Mouse (Mus musculus): ENCODE results near the gene Ap1ar. TPM values are rescaled to one million over a fixed set of nuclear protein-coding genes. Genes with fewer than 3 reads are reported as not detected.

Ap1ar gene
- total and polyA plus RNA-seq, 2 experiments from 2014 or later = 78.6 to 119 TPM

DNA sequence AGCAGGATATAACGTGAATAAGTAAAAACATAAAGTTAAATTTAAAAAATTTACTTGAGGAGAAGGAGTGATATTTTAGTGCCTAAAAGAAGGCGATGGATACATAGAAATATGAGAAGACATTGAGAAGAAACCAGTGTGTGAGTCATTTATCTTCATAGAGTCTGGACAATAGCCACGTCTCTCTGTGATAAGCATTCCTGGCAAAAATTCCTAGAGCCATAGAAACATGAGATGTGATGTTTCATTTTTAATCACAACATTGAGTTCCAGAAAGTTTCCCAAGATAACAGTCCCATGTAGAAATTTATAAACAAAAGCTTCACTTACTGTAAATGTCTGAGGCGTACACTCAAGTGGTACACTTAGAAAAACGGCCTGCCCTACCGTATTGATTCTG lies 54.4 kb downstream of the Ap1ar start:
- Histone ChIP-seq H3K9ac (replicated peaks; ENCODE audit: low read length, poor library complexity, severe bottlenecking) (no peak overlapping the region), H3K27ac (ENCODE audit: low read depth, low read length) (no peak overlapping the region), H3K27me3 (ENCODE audit: insufficient read depth, low read length) (peaks cover 7% of the 10 kb centered on the region; the same call in 1 of the 2 replicates), H3K4me1 (ENCODE audit: insufficient read depth, low read length) (0 out of 2 replicates have a peak, but pooled peaks cover 3% of the 10 kb centered on the region), H3K4me3 (ENCODE audit: low read depth, low read length) (no peak overlapping the region), H3K4me2 (ENCODE audit: low read depth, low read length, poor library complexity, severe bottlenecking) (no peak overlapping the region), H3K9me3 (ENCODE audit: low read length) (no peaks in the 10 kb centered on the region), H3K36me3 (ENCODE audit: insufficient read depth, low read length) (no peaks in the 10 kb centered on the region)
- ATAC-seq (ENCODE audit: low FRiP score) = no peak
- TF ChIP-seq CTCF (IDR thresholded peaks at IDR 0.05) = no peak
- WGBS = 86% methylated on average over 6 of the region's 6 CpGs
- no peak for DNase-seq (ENCODE audit: low spot score)

DNA sequence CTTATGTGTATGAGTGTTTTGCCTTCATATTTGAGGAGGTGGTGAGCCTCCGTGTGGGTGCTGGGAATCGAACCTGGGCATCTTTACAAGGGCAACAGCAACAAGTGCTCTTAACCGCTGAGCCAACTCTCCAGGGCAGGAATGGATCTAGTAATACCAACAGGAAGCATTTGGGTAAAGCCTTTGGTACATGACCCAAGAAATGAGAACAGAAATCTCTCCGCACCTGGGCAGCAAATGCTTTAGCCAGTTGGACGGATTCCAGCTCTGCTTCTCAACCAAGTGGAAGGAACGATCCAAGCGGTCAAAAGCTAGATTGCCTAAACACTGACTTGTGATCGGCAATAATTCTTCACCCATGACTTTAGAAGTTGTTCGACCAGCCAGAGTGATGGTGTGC lies 56.4 kb downstream of the Ap1ar start:
- Histone ChIP-seq H3K4me3 (ENCODE audit: low read depth, low read length) (no peak overlapping the region), H3K9ac (replicated peaks; ENCODE audit: low read length, poor library complexity, severe bottlenecking) (no peak overlapping the region), H3K27me3 (ENCODE audit: insufficient read depth, low read length) (no peaks in the 10 kb centered on the region; the same call in 1 of the 2 replicates), H3K9me3 (ENCODE audit: low read length) (no peaks in the 10 kb centered on the region), H3K4me2 (ENCODE audit: low read depth, low read length, poor library complexity, severe bottlenecking) (no peak overlapping the region), H3K36me3 (ENCODE audit: insufficient read depth, low read length) (no peaks in the 10 kb centered on the region), H3K4me1 (ENCODE audit: insufficient read depth, low read length) (0 out of 2 replicates have a peak, but pooled peaks cover 3% of the 10 kb centered on the region), H3K27ac (ENCODE audit: low read depth, low read length) (no peak overlapping the region)
- no peak for ATAC-seq (ENCODE audit: low FRiP score)
- DNase-seq (ENCODE audit: low spot score) = no peak
- no peak for TF ChIP-seq CTCF (IDR thresholded peaks at IDR 0.05)
- WGBS = 93% methylated on average over 9 of the region's 9 CpGs

DNA sequence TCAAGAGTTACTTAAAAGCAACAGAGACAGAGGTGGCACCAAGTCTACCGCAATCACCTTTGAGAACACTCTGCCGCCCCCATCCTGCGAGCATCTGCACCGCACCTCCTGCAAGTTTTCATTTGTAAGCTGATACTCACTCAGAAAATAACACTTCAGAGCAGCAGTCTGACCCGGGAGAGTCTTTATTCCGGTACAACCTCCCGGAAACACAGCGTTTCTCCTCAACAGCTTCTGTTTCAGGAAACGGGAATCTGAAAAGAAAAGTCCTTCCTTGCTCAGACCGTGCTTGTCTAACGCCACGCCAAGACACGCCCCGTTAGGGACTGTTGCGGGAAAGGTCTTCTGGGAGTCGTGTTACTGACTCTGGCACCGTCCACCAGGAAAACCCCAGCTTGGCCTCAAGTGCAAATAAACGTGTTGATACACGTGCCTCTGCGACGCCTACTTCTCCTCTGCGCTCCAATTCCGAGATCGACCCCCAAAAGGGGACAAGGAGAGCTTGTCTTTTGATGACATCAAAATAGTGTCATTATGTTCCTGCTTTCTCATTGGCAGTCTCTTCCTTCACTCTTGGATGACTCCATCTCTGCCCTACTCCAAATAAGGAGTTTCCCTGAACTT lies 57.2 kb downstream of the Ap1ar start, which contains the start of gene Alpk1:
Alpk1 (minus strand) TSS at position 507 of the 624 bp plus-strand sequence.
- Histone ChIP-seq H3K4me3 (ENCODE audit: low read depth, low read length) (peak within 1 kb of the TSS; percentile 34), H3K4me2 (ENCODE audit: low read depth, low read length, poor library complexity, severe bottlenecking) (peak within 1 kb of the TSS; percentile 57), H3K27me3 (ENCODE audit: insufficient read depth, low read length) (no peaks in the 10 kb centered on the region), H3K9me3 (ENCODE audit: low read length) (no peaks in the 10 kb centered on the region), H3K27ac (ENCODE audit: low read depth, low read length) (no peak within 1 kb of the TSS), H3K9ac (replicated peaks; ENCODE audit: low read length, poor library complexity, severe bottlenecking) (no peak within 1 kb of the TSS), H3K36me3 (ENCODE audit: insufficient read depth, low read length) (no peaks in the 10 kb centered on the region), H3K4me1 (ENCODE audit: insufficient read depth, low read length) (0 out of 2 replicates have a peak, but pooled peaks cover 3% of the 10 kb centered on the region)
- TF ChIP-seq CTCF (IDR thresholded peaks at IDR 0.05) = peak; percentile 56
- no peak for ATAC-seq (ENCODE audit: low FRiP score)
- WGBS = 1% methylated on average over 24 of the region's 24 CpGs
- peak; percentile 38 for DNase-seq (ENCODE audit: low spot score)

DNA sequence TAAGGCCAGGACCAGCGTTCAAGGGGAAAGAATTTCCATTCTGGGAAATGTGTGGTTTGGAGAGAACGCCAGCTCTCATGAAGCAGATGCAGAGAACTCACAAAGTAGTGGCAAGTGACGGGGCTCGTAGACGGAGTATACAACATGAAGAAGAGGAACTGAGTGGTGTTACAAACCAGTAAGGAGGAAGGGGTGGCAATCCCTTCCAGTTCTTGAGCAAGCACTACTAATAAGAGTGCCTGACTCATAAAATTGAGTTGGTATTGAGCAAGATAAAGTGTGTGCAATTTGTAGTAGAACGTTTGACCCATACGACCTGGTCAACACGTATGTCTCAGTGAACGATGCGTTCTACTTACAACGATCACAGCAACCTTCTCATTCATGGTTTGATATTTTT lies 68.2 kb downstream of the Ap1ar start:
- DNase-seq (ENCODE audit: low spot score) = no peak
- 89% methylated on average over 11 of the region's 11 CpGs for WGBS
- ATAC-seq (ENCODE audit: low FRiP score) = no peak
- peaks cover 8% of the 10 kb centered on the region; the same call in 1 of the 2 replicates for H3K27me3 ChIP-seq (ENCODE audit: insufficient read depth, low read length)
- H3K9me3 ChIP-seq (ENCODE audit: low read length) = no peaks in the 10 kb centered on the region
- no peak overlapping the region for H3K27ac ChIP-seq (ENCODE audit: low read depth, low read length)
- TF ChIP-seq CTCF (IDR thresholded peaks at IDR 0.05) = no peak
- no peaks in the 10 kb centered on the region for H3K4me1 ChIP-seq (ENCODE audit: insufficient read depth, low read length)
- H3K9ac ChIP-seq (replicated peaks; ENCODE audit: low read length, poor library complexity, severe bottlenecking) = no peak overlapping the region
- H3K4me2 ChIP-seq (ENCODE audit: low read depth, low read length, poor library complexity, severe bottlenecking) = no peak overlapping the region
- H3K36me3 ChIP-seq (ENCODE audit: insufficient read depth, low read length) = no peaks in the 10 kb centered on the region
- H3K4me3 ChIP-seq (ENCODE audit: low read depth, low read length) = no peak overlapping the region

DNA sequence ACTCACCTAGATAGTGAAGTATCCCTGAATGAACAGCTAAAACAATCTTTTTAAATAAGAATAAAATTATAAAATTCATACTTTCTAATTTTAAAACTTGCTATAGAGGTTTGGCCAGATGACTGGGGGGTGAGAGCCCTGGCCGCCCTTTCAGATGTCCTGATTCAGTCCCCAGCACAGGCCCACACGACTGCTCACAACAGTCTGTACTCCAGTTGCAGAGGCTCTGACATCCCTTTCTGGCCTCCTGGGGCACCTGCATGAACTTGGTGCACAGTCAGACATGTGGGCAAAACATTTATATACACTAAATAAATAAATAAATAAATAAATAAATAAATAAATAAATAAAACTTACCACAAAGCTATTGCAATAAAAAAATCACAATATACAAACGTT lies 71.4 kb downstream of the Ap1ar start:
- no peak overlapping the region for H3K4me2 ChIP-seq (ENCODE audit: low read depth, low read length, poor library complexity, severe bottlenecking)
- no peak overlapping the region for H3K4me3 ChIP-seq (ENCODE audit: low read depth, low read length)
- no peaks in the 10 kb centered on the region for H3K9me3 ChIP-seq (ENCODE audit: low read length)
- no peak for DNase-seq (ENCODE audit: low spot score)
- H3K4me1 ChIP-seq (ENCODE audit: insufficient read depth, low read length) = no peaks in the 10 kb centered on the region
- H3K9ac ChIP-seq (replicated peaks; ENCODE audit: low read length, poor library complexity, severe bottlenecking) = no peak overlapping the region
- no peak overlapping the region for H3K27ac ChIP-seq (ENCODE audit: low read depth, low read length)
- H3K27me3 ChIP-seq (ENCODE audit: insufficient read depth, low read length) = peaks cover 21% of the 10 kb centered on the region; the same call in 1 of the 2 replicates
- WGBS = 65% methylated on average over 3 of the region's 3 CpGs
- no peak for TF ChIP-seq CTCF (IDR thresholded peaks at IDR 0.05)
- no peak for ATAC-seq (ENCODE audit: low FRiP score)
- no peaks in the 10 kb centered on the region for H3K36me3 ChIP-seq (ENCODE audit: insufficient read depth, low read length)

DNA sequence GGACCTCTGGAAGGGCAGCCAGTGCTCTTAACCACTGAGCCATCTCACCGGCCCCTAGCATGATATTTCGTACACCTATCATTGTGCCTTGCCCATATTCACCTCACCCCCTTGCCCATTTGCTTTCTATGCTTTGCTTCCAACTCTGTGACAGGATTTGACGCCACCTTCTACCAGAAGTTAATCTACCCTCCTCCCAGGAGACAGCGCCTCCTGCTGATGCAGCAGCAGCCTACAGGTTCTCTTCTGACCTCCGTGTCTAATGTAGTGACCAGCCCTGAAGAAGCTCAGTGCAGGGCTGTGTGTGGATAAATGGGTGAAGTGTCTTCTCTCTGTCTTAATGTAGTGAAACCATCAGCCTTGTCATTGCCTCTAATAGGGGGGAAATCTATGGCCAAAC lies 72.8 kb downstream of the Ap1ar start:
- no peaks in the 10 kb centered on the region for H3K4me1 ChIP-seq (ENCODE audit: insufficient read depth, low read length)
- H3K4me2 ChIP-seq (ENCODE audit: low read depth, low read length, poor library complexity, severe bottlenecking) = no peak overlapping the region
- no peak overlapping the region for H3K27ac ChIP-seq (ENCODE audit: low read depth, low read length)
- 59% methylated on average over 5 of the region's 5 CpGs for WGBS
- no peak overlapping the region for H3K9ac ChIP-seq (replicated peaks; ENCODE audit: low read length, poor library complexity, severe bottlenecking)
- H3K4me3 ChIP-seq (ENCODE audit: low read depth, low read length) = no peak overlapping the region
- H3K27me3 ChIP-seq (ENCODE audit: insufficient read depth, low read length) = peaks cover 30% of the 10 kb centered on the region; the same call in 1 of the 2 replicates
- TF ChIP-seq CTCF (IDR thresholded peaks at IDR 0.05) = 0 out of 2 replicates have a peak, but pooled peaks have one; percentile 25
- DNase-seq (ENCODE audit: low spot score) (no peak), ATAC-seq (ENCODE audit: low FRiP score) (no peak)
- H3K36me3 ChIP-seq (ENCODE audit: insufficient read depth, low read length) = no peaks in the 10 kb centered on the region
- no peaks in the 10 kb centered on the region for H3K9me3 ChIP-seq (ENCODE audit: low read length)

Measured in midbrain, postnatal 0 days (tissue).